Mouse (Mus musculus): ENCODE results near the gene Tubgcp6. TPM values are rescaled to one million over a fixed set of nuclear protein-coding genes. Genes with fewer than 3 reads are reported as not detected.

The Tubgcp6 gene
- total RNA-seq, 2 experiments from 2014 or later: 29.0 to 29.9 TPM

DNA sequence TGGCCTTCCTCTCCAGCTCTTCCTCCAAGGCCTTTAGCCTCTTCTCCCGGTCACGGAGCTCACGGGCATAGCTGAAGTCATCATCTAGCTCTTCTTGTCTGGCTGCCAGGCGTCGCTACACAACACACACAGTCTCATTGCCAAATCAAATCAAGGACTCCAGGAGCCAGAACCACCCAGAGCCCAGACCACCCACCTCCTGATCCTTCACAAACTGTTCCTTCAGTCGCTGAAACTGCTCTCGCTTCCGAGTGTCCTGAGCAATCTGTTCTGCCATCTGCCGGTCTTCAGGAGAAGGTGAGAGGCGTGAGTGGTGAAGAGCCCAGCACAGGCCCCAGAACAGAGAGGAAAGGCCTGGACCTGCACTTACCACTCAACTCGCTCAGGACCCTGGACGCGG lies 16.8 kb downstream of the Tubgcp6 start:
- DNase-seq (ENCODE audit: extremely low spot score in 1 of 2, low spot score in 1 of 2): no peak

DNA sequence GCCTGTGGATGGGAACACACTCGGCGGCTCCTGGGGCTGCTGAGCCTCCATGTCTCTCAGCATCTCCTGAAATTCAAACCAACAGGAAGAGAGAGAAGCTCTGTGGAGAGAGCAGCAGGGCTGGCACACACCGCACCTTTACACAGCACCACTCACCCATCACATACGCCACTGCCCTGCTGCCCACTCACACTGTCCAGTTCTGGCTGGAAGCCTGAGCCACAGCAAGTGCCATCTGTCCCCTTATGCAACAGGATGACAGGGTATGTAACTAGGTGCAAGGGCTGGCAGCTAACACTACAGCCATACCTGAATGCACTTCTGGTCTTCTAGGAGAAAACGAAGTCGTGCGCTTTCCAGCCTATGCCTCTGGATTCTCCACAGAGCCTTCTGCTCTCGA lies 18.5 kb downstream of the Tubgcp6 start:
- DNase-seq (ENCODE audit: extremely low spot score in 1 of 2, low spot score in 1 of 2): no peak

DNA sequence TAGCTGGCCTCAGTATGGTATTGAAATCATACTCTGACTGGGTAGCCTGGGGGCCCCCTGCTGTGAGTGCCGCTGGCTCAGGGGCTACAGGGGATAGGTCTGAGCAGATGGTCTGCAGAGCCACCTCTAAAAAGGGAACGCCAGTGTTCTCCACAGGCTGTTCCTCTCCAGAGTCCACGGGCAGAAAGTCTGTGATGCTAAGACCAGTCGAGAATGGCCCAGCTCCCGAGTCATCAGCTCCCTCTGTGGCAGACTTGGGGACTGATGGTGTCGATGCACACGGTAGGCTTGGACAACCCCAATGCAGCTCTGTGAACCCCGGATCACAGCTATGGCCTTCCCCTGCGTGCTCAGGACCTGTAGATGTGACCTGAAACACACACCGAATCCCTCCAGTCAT lies 19.0 kb downstream of the Tubgcp6 start:
- no peak for DNase-seq (ENCODE audit: extremely low spot score in 1 of 2, low spot score in 1 of 2)

DNA sequence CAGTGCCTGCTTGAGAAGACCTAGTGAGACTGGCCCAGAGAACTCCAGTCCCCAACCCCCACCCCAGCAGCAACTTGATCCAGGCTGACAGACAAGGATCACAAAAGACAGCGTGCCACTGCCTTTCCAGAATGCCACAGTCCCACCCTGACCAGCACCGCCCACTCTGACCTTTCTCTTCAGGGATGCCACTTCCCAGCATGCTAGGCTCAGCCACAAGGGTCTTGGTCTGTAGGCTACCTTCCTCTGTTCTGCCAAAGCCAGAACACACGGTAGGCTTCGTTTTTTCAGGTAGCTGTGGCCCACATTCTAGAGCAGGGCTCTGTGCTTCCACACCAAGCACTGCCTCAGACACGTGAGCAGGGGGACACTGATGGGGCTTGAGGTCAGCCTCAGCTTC lies 20.3 kb downstream of the Tubgcp6 start:
- DNase-seq (ENCODE audit: extremely low spot score in 1 of 2, low spot score in 1 of 2): no peak

DNA sequence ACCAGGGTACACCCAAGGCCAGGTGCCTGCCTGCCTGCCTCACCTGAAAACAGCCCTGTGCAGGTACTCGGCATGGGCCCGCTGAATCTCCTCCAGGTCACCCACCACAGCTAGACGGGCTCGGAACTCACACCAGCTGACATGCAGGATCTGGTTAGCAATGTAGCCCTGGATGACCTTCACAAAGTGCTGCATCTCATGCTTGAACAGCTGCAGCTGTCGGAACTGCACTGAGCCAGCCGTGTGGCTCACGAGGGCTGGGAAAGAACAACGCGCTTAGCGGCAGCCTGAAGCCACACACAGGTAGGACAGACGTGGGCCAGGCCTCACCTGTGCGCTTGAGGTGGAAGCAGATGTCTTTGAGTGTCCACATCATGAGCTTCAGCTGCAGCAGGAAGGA lies 22.1 kb downstream of the Tubgcp6 start:
- no peak for DNase-seq (ENCODE audit: extremely low spot score in 1 of 2, low spot score in 1 of 2)

DNA sequence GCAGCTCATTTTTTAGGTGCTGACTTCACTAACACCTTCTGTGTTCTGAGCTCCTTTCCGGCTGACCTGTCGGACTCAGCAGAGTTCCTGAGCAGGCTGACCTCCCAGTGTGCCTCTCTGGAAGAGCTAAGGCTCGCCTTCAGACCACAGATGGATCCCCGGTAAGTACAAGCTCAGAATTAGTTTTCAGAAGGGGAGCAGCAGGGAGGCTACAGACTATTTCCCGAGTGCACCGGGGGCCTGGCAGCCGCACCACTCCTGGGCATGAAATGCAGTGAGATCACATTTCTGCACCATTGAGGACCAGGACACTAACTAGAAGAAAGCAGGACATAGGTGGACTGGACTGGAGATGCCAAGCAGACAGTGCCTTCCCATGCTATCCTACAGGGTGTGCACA lies 24.3 kb downstream of the Tubgcp6 start:
- no peak for DNase-seq (ENCODE audit: extremely low spot score in 1 of 2, low spot score in 1 of 2)

DNA sequence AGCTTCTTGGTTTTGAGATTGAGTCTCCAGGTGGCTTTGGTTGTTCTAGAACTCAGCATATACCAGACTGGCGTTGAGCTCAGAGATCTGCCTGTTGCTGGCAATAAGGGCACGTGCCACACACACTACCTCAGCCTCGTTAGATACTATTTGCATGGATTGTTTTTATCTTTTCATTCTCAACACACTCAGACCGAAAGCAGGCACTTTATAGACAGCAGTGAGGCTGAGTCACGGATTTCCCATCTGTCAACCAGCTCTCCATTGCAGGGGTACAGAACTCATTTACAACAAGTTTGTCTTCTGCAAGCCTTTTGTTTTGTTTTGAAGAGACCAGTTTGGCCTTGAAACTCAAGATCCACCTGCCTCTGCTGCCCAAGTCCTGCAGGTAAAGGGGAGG lies 25.5 kb downstream of the Tubgcp6 start:
- DNase-seq (ENCODE audit: extremely low spot score in 1 of 2, low spot score in 1 of 2): no peak

DNA sequence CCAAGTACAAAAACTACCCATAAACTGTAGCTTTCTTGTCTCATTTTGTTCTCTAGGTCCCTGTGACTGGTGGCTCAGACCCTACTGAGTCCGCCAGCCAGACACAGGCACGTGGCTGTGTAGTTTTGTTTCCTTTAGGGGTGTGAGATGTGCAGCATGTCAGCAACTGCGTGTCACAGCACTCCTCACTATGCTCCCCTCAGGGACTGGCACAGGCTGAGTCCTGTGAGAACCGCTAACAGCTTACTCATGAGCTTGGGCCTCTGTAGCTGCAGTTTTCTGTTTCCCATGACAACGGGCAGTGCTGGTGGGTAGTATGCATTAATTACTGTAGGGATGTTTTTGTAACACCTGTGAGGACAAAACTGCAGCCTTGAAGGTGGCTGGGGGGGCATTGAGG lies 30.7 kb downstream of the Tubgcp6 start:
- no peak for DNase-seq (ENCODE audit: extremely low spot score in 1 of 2, low spot score in 1 of 2)

DNA sequence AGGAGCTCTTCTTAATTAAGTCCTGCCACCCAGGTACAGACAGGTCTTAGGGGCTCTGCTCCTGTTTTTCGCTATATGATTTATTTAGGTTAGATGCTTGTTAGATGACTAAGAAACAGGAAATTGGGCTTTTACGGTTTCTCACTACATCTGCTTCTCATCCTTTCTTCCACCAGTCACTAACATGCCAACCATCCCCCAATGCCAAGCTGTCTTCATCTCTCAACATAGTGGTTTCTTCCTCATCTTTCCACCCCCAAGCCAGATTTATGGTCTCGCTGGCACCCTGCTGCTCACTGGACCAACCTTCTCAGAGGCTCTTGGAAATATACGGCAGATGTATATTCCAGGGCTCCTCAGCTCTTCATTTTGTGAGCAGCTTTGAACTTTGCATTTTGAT lies 32.2 kb downstream of the Tubgcp6 start:
- DNase-seq (ENCODE audit: extremely low spot score in 1 of 2, low spot score in 1 of 2): no peak

DNA sequence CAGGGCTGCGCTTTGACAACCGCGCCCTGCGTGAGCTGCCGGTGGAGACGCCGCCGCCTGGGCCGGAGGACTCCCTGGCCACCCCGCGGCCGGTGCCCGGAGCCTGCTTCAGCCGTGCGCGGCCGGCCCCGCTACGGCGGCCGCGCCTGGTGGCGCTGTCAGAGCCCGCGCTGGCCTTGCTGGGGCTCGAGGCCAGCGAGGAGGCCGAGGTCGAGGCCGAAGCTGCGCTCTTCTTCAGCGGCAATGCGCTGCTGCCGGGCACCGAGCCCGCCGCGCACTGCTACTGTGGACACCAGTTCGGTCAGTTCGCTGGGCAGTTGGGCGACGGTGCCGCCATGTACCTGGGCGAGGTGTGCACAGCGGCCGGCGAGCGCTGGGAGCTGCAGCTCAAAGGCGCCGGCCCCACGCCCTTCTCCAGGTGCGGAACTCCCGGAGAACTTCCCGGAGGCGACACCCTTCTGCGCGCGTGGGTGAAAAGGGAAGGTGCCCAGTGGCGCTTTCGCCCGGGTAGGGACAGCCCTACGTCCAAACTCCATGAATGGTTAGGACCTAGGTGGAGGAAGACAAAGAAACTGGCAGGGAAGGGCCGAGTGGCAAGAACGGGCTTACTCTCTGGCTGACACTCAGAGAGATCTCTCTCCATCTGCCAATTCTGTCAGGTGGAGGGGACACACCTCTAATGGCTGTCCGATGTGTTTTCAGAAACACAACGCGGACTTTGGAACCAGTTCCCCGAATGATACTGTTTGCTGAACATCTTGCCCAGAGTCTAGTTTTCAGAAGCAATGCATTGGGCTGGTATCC lies 33.5 kb downstream of the Tubgcp6 start:
- no peak for DNase-seq (ENCODE audit: extremely low spot score in 1 of 2, low spot score in 1 of 2)

DNA sequence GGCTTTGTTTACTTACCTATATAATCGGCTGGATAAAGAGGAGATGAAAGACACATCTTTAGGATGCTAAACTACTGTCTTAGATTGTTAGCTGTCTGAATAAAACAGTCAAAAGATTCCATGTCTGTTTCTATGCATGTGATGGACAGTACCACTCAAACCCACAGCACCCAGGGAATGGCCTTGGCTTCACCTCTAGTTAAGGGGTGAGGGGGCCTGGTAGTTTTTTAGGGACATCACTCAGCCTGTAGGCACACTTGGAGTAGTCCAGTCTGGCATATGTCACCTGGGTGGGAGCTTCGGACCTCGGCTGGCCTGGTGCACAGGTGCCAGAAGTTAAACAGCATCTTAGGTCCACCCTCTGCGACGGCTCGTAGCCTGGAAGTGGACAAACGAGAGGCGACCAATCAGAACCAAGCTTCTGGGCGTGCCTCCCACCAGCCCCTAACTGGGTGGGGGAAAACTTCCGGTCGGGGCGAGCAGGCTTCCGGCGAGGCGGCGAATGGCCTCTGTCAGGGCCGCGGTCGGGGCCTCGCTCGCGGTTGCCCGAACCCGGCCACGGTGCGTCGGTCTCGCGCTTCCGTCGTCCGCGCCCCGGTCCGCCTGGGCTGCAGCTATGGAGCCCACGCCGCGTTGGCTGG lies 34.2 kb downstream of the Tubgcp6 start, which contains the start of gene Selenoo:
Gene Selenoo, plus strand, starts transcription at position 478 of the 641 bp plus-strand sequence.
- DNase-seq (ENCODE audit: extremely low spot score in 1 of 2, low spot score in 1 of 2): peak; percentile 79 to 81

DNA sequence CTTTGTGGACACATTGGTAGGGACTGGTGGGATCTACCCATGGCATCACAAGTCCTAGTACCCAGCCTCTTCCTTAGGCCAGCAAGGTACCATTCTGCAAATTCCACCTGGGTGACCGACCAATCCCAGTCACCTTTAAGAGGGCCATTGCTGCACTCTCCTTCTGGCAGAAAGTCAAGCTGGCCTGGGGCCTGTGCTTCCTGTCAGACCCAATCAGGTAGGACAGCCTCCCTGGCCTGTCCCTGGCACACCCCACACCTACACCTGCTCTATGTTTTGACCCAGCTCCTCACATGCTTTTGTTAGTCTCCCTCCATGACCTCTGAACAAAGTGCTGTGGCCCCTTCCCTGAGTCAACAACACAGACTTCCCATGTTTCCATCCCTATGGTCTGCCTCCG lies 38.1 kb downstream of the Tubgcp6 start:
- no peak for DNase-seq (ENCODE audit: extremely low spot score in 1 of 2, low spot score in 1 of 2)

DNA sequence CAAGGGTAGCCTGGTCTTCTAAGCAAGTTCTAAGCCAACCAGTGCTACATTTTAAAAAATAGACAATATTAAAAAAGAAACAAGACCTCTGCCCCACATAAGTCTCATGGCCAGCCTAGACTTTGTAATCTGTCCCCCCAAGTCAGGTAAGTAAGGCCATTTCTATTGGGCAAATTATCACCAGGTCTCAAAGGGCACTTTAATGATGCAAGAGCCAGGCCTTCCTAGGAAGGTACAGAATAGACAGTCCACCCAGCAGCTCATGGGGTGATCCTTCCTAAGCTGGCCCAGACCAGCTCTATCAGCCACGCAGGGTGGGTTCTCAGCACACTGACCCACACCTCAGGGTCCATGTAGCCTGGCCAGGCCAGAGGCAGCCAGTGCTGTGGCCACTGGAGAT lies 39.0 kb downstream of the Tubgcp6 start:
- DNase-seq (ENCODE audit: extremely low spot score in 1 of 2, low spot score in 1 of 2): no peak

DNA sequence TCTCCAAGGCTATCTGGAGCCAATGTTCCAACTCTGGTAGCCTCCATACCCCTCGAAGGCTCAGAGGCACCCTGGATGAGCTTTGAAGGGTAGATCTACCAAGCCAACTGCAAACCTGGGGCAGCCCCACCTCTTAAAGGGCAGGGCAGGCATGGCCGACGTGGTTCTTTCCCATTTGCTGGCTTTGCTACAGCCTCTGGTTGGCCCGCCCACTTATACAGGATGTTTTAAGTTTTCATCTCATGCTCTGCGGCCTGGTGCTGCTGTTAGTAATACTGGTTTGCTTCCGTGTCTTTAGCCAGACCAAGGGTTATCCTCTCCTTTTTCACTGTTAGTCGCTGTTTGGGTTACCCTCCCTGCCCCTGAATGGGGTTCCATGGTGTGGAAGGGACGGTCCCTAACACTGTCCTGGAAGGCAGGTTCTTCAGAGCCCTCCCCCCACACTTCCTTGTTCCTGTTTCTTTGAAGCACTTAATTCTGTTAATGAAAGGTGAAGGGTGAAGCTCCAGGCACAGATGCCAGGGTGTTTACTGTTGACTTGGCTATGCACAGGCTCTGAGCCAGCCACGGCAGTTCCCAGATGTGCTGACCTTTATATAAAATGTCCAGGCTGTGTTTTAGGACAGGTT lies 44.6 kb downstream of the Tubgcp6 start:
- no peak for DNase-seq (ENCODE audit: extremely low spot score in 1 of 2, low spot score in 1 of 2)

DNA sequence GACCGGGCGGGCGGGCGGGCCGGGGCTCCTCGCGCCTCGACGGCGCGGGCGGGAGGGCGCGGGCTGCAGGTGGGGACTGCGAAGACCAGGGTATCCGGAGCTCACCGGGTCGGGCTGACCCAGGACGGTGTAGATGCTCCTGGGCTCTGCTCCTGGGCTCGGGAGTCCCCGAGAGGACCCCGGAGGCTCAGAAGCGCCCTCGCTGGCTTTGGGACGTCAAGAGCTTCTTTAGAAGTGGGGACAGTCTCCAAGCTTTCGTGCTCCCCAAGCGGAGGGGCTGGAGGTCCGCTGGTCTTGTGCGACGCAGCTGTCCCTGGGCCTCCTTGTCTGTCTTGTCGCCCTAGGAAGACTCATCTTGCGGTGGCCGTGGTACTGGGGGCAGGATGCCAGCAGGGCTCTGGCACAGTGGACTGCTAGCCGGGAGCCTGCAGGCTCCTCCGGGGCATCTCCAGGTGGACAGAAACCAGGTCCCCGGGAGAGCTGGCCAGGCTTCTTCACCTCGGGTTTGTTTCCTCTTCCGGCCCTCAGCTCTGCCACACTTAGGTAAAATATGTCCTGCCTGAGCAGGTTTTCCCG lies 46.7 kb downstream of the Tubgcp6 start:
- DNase-seq (ENCODE audit: extremely low spot score in 1 of 2, low spot score in 1 of 2): no peak

DNA sequence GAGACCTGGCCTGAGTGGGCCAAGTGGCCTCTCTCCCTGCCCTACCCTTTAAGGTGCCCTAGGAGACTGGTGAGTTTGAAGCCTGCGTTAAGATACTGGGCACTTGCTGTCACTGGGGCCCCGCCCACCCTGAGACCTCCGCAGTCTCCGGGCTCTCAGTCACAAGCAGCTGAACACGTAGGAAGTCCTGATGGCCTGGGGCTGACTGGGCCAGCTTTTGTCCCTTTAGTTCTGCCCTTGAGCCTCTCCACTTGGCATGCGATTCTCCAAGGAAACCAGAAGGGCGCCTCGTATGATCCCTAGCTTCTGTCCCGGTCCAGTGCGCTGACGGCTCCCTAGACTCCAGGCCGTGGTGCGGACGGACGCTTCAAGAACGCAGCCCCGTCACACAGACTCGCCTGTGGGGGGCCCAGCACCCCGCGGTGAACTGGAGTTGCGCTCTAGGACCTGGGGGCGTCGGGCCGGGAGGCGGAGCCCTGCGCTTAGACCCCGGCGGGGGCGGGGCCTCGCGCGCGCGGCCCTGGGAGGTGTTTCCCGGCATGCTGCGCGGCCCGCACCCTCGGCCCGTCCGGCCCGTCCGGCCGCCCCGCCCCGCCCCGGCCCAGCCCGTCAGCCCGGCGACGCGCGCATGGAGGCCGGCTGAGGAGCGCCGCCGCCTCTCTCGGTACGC lies 47.3 kb downstream of the Tubgcp6 start:
- DNase-seq (ENCODE audit: extremely low spot score in 1 of 2, low spot score in 1 of 2): peak; percentile 72 to 82

DNA sequence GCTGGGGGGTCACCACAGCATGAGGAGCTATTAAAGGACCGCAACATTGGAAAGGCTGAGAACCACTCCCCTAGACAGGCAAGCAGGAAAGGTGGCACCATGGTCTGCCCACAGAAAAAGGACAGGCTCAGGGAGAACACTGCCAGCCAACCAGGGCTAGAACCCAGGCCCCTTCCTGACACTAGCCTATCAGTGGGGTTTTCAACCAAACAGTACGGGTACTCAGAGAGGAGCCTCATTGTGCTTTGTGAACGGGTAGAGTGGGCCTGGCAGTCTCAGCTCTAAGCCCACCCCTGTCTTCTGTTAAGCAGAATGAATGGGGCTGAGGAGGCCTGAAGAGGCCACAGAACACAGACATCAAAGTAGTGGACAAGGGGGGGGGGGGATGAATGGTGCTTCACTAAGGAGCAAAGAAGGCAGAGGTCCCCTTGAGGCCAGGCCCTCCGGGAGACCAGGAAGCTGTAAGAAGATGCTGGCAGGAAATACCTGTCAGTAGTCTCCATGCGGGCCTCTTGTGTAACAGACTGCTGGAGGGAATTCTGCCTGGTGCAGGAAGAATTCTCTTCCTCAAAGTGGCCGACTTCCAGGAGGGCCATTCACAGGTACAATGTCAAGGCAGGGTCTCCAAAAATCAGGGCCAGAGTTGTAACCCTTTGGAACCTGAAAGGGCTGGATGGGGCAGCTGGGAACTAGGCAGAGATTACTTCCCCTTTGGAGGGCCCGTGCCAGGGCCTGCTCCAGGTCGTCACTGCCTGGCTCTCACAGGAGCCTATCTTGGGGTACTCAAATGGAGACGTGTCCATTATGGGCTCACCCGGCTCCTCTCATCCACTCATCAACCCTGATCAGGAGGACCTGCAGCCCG lies 48.1 kb downstream of the Tubgcp6 start, which contains the start of gene Trabd:
Gene Trabd, plus strand, starts transcription at position 512 of the 865 bp plus-strand sequence.
- DNase-seq (ENCODE audit: extremely low spot score in 1 of 2, low spot score in 1 of 2): no peak

DNA sequence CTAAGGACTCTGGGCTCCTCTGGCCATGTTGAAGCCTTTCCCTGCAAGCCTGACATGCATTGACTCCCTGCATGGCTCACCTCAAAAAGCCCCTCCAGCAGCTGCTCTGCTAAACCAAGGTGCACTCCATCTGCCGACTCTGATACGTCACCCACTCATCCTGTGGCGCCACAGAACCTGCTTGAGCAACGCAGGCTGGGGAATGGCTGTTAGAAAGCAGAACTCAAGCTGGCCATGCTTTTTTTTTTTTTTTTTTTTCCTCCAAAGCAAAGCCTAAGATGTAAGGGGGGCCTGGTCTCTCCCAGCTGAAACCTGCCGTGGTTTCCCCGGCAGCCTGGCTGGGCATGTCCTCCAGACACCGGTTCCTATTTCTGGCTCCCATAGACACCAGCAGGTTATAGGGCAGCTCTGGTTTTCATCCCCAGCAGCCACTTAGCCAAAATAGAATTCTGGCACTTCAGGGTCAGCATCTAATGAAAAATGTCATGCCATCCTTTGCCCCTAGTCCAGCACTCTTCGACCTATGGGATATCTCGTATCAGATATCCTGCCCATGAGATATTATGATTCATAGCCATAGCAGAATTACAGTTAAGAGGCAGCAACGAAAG lies 48.8 kb downstream of the Tubgcp6 start:
- no peak for DNase-seq (ENCODE audit: extremely low spot score in 1 of 2, low spot score in 1 of 2)

DNA sequence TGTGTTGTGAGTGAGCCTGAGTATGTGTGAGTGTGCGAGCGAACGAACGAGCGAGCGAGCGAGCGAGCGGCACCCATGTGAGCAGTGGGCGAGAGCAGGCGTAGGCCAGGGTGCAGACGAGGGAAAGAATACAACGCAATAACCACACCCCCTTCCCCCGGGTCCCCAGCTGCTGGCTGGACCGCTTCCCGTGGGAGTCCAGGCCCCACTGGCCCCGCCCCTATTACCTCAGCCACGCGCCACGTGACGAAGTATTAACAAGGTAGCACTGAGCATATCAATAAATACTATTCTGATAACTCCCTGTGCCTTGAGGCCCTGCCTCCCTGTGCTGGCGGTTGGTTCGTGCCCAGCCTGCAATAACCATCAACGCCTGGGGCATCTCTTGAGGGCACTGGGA lies 52.3 kb downstream of the Tubgcp6 start:
- no peak for DNase-seq (ENCODE audit: extremely low spot score in 1 of 2, low spot score in 1 of 2)
